Mouse (Mus musculus) splenic B cell, adult 2 months (primary cell): ENCODE data around the gene Stk10.
A peak's percentile ranks its signal among the peaks of the same experiment; 100 is the strongest.

ENCODE experiments used
- DNase-seq: peaks from one replicate; pipeline ENCODE4 v3.0.0-alpha.2; 2011; ENCODE audit warnings: low read depth, low spot score
- H3K27me3 ChIP-seq: 2 replicates; pipeline ENCODE4 v1.6.1; 2012; ENCODE audit warnings: mild to moderate bottlenecking, low read length, moderate library complexity, mixed read lengths; ENCODE audit not compliant: control insufficient read depth, poor library complexity, insufficient read depth, severe bottlenecking
- H3K36me3 ChIP-seq: 2 replicates; pipeline ENCODE4 v1.6.1; 2012; ENCODE audit warnings: mild to moderate bottlenecking, low read length, moderate library complexity, mixed read lengths; ENCODE audit not compliant: control insufficient read depth, poor library complexity, insufficient read depth, severe bottlenecking

Stk10 gene

DNA sequence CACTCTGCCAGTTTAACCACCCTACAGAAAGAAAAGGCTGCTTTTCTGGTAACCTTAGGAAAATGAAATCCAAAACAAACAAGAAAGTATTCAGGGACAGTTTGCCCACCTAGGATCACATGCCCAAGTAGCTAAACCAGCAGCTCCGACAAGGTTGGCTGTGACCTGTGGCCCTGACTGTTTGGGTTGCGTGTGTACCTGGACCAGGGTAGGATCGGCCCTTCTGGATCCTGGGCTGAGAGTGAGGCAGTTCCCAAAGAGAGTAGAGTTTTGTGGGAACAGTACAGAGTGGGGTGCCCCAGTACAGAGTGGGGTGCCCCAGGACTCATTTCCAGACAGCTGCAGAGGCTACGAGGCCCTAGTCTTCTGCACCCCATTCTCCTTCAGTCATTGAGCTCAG is 18.0 kb downstream of the Stk10 start:
- Histone ChIP-seq H3K27me3 (no peaks in the 10 kb centered on the region), H3K36me3 (peaks cover 7% of the 10 kb centered on the region)
- DNase-seq: no peak

DNA sequence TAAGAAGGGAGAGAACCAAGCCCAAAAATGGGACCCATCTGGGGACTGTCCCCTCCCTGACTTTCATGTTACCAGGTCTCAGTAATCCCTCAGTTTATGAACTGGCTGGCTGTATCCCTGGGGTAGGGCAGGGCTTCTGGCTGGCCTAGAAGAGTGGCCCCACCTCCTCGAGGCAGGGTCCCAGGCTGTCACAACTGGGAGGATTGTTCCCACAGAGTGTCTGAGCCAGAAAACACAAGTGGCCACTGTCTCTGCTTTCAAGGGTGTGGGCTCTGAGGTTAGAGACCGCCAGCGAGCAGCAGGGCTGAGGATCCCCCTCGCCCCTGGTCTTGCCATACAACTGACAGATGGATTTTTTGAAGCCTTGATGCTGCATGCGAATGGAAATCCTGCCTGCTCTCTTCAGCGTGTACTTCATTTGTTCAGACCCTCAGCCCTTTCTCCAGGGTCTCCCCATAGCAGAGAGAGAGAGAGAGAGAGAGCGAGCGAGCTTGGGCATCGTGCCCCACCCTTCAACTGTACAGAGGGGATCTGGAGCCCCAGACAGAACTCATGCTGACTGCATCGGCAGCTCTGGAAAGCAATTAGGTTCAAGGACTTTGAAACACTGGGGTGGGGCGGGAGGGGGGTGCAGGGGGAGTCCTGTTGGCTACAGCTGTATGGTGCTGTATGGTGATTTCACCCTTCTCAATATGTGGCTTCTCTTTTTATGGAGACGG is 18.6 kb downstream of the Stk10 start:
- no peaks in the 10 kb centered on the region for H3K27me3 ChIP-seq
- DNase-seq: no peak
- H3K36me3 ChIP-seq: peaks cover 11% of the 10 kb centered on the region

DNA sequence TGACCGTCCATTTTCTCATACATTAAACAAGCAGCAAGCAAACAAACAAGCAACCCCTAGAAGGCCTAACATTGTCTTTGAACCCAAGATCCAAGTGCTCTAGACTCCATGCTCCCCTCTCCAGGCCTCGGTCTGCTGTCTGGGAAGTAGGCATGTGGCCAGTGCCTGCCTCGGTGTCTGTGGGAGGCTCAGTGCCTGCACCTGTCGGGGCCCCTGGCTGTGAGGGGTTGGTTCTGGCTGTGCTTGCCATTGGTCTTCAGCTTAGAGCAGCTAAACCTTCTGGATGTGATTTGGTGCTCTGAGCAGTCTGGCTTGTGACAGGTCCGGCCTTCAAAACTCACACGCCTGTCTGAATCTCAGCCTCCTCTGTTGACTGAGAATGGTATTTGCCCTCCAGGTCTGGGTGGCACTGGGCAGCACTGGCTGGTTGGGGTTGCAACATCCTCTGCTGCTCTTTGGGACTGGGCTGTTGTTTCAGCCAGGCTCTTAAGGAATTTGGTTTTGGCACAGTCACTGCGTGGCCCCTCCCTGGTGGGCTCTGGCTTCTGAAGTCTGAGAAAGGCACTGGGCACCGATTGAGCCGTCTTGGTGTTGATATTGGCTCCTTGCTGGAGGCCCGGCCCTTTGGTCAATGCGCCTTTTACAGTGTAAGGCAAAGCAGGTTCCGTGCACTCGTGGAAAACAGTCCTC is 19.4 kb downstream of the Stk10 start:
- no peak for DNase-seq
- Histone ChIP-seq H3K36me3 (peaks cover 15% of the 10 kb centered on the region), H3K27me3 (no peaks in the 10 kb centered on the region)

DNA sequence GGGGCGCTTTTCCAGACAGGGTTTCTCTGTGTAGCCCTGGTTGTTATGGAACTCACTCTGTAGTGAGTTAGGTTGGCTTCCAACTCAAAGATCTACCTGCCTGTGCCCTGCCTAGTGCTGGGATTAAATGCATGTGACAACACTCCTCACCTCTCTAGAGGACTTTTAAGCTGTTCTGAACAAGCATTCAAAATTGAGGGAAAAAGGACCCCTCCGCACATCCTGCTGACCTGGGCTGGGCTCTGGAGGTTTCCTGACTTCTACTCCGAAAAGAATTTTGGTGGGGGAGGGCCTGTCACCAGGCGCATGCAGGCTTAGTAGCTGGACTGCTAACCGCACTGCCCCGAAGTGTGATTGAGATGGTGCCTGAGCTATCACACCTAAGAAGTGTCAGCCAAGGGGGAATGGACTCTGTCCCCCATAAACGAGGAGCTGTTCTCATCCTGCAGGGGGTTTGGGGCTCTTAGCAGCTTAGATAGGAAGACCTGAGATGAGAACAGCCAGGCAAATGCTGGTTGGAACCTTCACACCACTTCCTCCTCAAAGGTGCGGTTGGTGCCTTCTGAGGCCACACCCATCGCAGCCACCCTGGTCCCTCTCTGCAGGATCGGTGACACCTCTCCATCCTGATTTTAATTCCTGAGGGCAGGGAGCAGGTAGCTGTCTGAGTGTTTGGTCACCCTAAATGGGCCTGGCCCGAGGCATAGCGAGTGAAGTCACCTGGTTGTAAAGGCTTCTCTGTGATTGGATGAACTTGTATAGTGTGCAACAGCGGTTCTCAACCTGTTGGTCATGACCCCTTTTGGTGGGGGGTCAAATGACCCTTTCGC is 20.4 kb downstream of the Stk10 start:
- no peaks in the 10 kb centered on the region for H3K27me3 ChIP-seq
- peak; percentile 62 for DNase-seq
- peaks cover 15% of the 10 kb centered on the region for H3K36me3 ChIP-seq

DNA sequence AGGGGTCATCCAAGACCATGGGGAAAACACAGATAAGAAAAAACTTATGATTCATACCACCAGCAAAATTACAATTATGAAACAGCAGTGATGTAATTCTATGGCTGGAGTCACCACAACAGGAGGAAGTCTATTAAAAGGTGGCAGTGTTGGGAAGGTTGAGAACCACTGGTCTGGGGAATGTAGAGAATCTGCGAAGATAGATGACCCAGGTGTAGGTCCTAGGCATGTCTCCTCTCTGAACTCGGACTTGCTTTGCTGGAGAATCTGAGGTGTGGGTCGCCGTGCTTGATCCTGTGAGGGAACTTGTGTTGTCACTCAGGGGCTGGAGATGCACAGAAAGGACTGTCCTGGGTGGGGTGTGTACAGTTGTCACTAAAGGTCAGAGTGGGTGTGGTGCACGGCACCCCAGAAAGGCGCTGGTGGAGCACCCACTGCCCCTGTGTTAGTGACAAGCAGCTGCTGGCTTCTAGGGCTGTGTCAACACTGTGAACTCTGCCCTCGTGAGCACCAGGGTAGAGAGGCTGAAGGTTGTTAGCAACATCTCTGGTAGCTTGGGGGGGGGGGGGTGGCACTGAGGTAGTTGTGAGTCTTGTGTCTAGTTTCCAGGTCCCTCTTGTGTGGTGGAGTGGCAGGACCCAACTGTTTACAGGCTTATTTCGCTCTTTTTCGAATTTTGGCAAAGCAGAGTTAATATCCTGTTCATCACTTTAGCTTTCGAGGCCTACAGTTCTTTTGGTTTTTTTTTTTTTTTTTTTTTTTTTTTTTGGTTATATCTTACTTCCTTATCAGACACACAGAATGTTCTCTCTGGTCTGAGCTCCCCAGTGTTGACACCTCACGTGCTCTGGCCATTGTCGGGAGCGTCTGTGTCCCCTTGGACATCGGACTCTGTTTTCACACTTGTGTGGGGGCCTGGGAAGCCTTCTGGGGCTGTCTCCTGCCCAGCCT is 21.3 kb downstream of the Stk10 start:
- Histone ChIP-seq H3K36me3 (peaks cover 15% of the 10 kb centered on the region), H3K27me3 (no peaks in the 10 kb centered on the region)
- no peak for DNase-seq

DNA sequence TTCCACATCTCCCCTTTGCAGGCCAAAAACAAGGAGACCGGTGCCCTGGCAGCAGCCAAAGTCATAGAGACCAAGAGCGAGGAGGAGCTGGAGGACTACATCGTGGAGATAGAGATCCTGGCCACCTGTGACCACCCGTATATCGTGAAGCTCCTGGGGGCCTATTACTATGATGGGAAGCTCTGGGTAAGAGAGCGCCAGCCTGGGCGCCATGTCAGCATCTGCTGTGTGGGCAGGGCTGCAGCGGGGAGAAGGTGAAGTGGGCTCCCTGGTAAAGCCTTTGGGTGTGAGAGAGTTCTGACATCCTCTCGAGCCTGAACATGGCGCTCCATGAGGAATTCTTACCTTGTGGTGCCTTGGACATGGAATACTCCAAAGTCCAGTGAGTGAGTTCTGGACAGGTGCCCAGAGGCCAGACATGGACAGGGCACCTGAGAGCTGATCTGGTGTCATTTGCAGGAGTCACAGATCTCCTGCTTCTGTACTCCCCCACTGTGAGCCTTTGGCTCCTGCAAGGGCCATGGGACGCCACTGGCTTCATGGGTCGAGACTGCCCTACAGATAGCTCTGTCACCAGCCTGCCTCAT is 22.1 kb downstream of the Stk10 start:
- Histone ChIP-seq H3K27me3 (no peaks in the 10 kb centered on the region), H3K36me3 (peaks cover 15% of the 10 kb centered on the region)
- DNase-seq: no peak

DNA sequence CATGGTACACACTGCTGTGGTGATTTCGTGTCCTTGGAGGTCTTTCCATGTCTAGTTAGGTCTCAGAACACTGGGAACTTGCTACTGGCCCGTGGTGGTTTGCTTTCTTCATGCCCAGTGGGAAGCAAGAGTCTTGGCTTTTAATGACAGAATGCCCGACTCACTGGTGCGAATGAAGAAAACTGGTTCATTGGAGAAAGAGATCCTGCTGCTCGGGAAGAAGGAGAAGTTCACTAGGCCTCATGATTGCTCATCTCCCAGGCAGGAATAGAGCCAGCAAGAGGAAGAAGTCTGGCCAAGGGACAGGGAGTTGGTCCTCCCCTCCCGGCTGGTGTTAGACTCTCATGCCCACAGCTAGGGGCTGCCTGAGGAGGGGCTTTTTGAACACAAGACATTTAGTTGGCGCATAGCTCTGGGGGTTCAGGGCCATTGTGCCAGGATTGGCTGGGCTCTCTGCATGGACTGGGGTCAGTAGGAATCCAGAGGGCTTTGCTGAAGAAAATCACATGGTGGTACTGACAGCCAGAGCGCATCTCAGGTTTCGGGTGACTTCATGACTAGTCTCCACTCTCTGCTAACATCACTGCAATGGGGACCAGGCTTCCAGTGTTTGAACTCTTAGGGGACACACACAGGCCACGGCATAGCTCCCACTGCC is 23.4 kb downstream of the Stk10 start:
- no peak for DNase-seq
- no peaks in the 10 kb centered on the region for H3K27me3 ChIP-seq
- peaks cover 15% of the 10 kb centered on the region for H3K36me3 ChIP-seq

DNA sequence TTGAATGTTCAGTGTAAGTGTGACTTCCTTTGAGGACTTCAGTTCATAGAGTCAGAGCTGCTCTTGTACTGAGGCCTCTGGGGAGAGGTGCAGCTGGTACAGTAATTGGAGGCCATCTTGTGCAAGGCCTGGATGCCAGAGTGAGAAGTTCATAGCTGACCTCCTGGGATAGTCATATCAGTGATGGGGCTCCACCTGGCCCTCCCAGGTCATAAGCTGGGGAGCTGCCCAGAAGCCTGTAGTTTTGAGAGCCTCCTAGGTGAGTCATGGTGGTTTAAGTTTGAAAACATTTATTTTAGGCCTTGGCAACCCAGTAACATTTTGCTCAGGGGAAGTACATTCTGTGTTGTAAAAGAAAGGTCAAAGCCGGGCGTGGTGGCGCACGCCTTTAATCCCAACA is 24.9 kb downstream of the Stk10 start:
- no peak for DNase-seq
- Histone ChIP-seq H3K36me3 (peaks cover 14% of the 10 kb centered on the region), H3K27me3 (no peaks in the 10 kb centered on the region)

DNA sequence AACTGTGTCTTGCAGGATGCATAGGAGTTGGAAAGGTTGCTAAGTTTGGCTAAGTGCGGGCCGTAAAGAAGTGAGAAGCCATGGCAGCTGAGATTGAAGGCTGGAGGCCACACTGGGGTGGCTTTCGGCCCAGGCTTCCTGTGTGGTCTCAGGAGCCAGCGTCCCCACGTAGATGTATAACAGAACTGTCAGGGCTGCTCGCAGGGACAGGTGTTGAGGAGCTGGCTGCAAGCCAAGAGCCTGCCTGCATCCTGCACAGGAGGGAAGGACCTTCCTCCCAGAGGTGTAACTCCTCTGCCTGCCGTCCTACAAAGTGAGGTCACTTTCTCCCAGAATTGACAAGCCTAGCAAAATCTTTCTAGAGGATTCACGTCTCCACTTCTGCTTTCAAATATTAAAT is 25.6 kb downstream of the Stk10 start:
- peaks cover 14% of the 10 kb centered on the region for H3K36me3 ChIP-seq
- DNase-seq: peak; percentile 50

DNA sequence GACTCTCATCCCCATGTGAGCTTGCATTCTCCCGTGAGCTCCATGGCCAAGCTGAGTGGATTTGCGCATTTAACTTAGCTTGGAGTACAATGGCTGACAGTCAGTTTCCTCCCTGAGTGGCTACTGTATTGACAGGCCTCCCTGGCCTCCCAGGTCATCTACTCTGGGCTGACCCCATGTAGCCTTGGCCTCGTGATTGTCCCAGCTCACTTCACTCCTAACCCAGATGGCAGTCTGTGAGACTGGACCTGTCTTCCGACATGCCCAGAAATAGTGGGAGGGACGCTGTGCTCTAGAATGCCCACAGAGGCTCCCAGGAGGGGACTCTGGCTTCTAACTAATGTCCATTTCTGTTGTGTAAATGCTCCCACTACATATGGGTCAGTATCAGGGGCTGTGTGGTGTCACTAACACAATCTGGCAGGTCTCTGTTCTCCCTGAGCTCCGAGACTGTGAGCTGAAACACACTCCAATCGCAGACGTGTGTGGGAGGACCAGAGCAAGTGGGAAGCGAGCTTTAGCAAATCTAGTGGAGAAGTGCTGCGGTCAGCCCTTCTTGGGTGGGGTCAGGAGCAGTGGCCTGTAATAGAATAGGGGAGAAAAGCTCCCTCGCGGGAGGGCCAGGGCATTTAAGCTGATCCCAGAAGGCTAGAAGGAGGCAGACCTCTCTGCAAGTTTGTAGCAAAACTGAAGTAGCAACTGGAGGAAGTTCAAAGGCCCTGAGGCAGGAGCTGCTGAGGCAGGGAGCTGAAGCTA is 27.1 kb downstream of the Stk10 start:
- H3K27me3 ChIP-seq: no peaks in the 10 kb centered on the region
- peaks cover 14% of the 10 kb centered on the region for H3K36me3 ChIP-seq
- DNase-seq: no peak

More for the DNA sequence above, 25.6 kb downstream of the Stk10 start:
- no peaks in the 10 kb centered on the region for H3K27me3 ChIP-seq

DNA sequence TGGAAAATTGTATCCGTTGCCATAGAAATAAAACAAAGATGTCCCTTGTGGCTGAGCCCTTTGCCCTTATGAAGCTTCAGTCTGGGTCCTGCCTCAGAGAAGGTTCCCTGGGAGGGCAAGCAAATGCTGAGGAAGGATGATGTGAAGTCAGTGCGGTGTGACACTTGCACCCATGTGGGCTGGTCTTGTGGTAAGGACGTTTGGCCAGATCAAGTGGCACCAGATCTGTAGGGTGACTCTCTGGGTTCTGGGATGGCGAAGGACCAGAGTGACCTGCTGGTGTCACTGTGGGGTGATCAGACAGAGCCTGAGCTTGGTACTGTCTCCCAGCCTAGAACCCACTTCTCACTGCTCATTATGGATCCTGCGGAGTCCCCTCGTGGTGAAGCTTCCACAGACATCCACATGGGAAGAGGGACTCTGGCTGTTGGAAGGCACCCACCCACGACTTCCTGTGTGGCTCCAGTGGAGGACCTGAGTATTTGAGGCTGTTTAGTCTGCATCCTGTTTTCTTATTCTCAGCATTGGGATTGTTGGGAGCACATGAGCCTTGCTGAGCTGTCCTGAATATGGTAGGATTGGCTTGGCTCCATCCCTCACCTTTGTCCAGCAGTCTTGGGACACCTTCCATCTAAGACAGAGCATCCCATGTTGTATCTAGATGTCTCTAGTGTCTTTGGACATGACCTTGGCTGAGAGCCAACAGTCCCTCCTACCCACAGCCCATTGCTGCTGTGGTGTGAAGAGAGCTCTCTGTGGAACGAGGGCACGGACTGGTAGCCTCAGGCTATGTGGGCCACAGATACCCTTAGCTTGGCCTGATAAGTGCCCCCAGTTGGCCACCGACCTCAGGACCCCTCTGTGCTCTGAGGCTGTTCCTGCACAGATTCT is 28.6 kb downstream of the Stk10 start:
- DNase-seq: peak; percentile 68
- Histone ChIP-seq H3K36me3 (peaks cover 8% of the 10 kb centered on the region), H3K27me3 (no peaks in the 10 kb centered on the region)

DNA sequence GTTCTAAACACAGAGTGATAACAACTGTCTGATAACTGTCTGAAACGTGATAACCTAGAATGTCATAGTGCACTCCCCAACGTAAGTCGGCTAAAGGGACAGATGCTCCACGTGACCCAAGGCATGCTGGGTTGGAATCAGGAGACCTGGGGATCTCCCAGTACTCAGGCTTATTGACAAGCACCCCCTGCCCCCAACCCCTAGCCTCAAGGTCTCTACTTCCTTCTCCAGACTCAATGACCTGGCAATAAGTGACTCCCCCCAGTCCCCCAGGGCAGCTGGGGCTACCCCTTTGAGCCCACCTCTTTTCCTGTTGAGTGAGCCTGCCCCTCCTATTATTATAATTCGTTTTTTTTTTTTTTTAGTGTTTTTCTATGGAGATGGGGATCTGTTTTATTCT is 29.6 kb downstream of the Stk10 start:
- Histone ChIP-seq H3K36me3 (peaks cover 2% of the 10 kb centered on the region), H3K27me3 (no peaks in the 10 kb centered on the region)
- DNase-seq: peak; percentile 64
